Mouse (Mus musculus) midbrain, embryonic 11.5 days (tissue): ENCODE data around the gene Acer3. TPM values are rescaled to one million over a fixed set of nuclear protein-coding genes. Genes with fewer than 3 reads are reported as not detected.
A peak's percentile ranks its signal among the peaks of the same experiment; 100 is the strongest.
"Not testable (repeated sequence)": the region's sequence is repeated elsewhere in the genome, so short reads cannot be mapped to it uniquely, and the experiment has no call there.

ENCODE experiments used
- ATAC-seq: fragments of 200-750 bp; cut with Nextera tagmentation; 2 replicates; pipeline ENCODE4 v1.8.0; 2017; ENCODE audit warnings: moderate TSS enrichment, moderate library complexity; ENCODE audit not compliant: low FRiP score
- DNase-seq: peaks from one replicate; pipeline ENCODE4 v3.0.0; 2015; ENCODE audit warnings: low spot score; ENCODE audit errors: missing footprints
- H3K27ac ChIP-seq: fragments of 300-500 bp; sonication (generic); 2 replicates; pipeline ENCODE4 v1.5.1; 2014; ENCODE audit warnings: low read depth, low read length
- H3K27me3 ChIP-seq: fragments of 300-500 bp; sonication (generic); 2 replicates; pipeline ENCODE4 v1.6.1; 2014; ENCODE audit warnings: mild to moderate bottlenecking, low read length, moderate library complexity, mixed read lengths; ENCODE audit not compliant: control insufficient read depth, insufficient read depth
- H3K36me3 ChIP-seq: fragments of 300-500 bp; sonication (generic); 2 replicates; pipeline ENCODE4 v1.6.1; 2014; ENCODE audit warnings: mild to moderate bottlenecking, low read length, moderate library complexity, mixed read lengths; ENCODE audit not compliant: control insufficient read depth, insufficient read depth
- H3K4me1 ChIP-seq: fragments of 300-500 bp; sonication (generic); 2 replicates; pipeline ENCODE4 v1.6.1; 2014; ENCODE audit warnings: low read length; ENCODE audit not compliant: control insufficient read depth, insufficient read depth
- H3K4me2 ChIP-seq: fragments of 300-500 bp; sonication (generic); 2 replicates; pipeline ENCODE4 v1.6.1; 2014; ENCODE audit warnings: mild to moderate bottlenecking, moderate library complexity
- H3K4me3 ChIP-seq: fragments of 300-500 bp; sonication (generic); 2 replicates; pipeline ENCODE4 v1.5.1; 2014; ENCODE audit warnings: low read depth, low read length
- H3K9ac ChIP-seq: fragments of 300-500 bp; sonication (generic); 2 replicates; pipeline ENCODE4 v1.6.1; 2014; ENCODE audit warnings: low read length
- H3K9me3 ChIP-seq: fragments of 300-500 bp; sonication (generic); 2 replicates; pipeline ENCODE4 v1.6.1; 2016; ENCODE audit warnings: low read length; ENCODE audit not compliant: control insufficient read depth
- WGBS: fragments of 180-500 bp; shearing (Covaris S2); extraction: QIAGEN DNeasy Blood & Tissue Kit; methylation state at CpG from one replicate; pipeline ENCODE4 v1.1.7; 2014; 5-methylcytosine and 5-hydroxymethylcytosine counted together
- polyA plus RNA-seq: library from polyadenylated mRNA; unstranded; fragments of >200 nt; fragmentation: Nextera tagmentation; extraction: Ambion mirVana; gene quantifications from 2 replicates; pipeline ENCODE4 v1.2.1, GENCODE M21; 2014

The Acer3 gene
- polyA plus RNA-seq, 1 experiment from 2014 or later: 16.6 TPM

GRCm38 (mm10) chr7:98188238-98188637 lies 132.8 kb downstream of the Acer3 start:
- Histone ChIP-seq H3K4me3 (no peak overlapping the region), H3K9ac (no peak overlapping the region), H3K36me3 (no peaks in the 10 kb centered on the region), H3K4me2 (no peak overlapping the region), H3K9me3 (no peaks in the 10 kb centered on the region), H3K4me1 (peaks cover 16% of the 10 kb centered on the region), H3K27ac (no peak overlapping the region), H3K27me3 (peaks cover 22% of the 10 kb centered on the region)
- DNase-seq: peak; percentile 79
- WGBS: 90% methylated on average over 2 of the region's 2 CpGs
- ATAC-seq: no peak

DNA sequence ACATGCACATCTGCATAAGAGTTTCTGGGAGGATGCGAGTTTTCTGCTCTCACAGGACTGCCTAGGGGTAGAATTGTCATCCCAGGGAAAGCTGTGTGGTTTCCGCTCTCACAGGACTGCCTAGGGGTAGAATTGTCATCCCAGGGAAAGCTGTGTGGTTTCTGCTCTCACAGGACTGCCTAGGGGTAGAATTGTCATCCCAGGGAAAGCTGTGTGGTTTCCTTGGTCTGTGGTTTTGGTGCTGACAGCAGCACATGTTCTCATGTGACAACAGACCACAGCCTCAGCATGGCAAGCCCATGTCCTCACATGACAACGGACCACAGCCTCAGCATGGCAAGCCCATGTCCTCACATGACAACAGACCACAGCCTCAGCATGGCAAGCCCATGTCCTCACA lies 133.7 kb downstream of the Acer3 start:
- Histone ChIP-seq H3K27me3 (peaks cover 13% of the 10 kb centered on the region), H3K27ac (0 out of 2 replicates have a peak overlapping the region, but pooled peaks have one; percentile 25), H3K4me1 (peaks cover 16% of the 10 kb centered on the region)
- ATAC-seq, H3K4me3 ChIP-seq, H3K4me2 ChIP-seq, H3K9ac ChIP-seq, H3K9me3 ChIP-seq, H3K36me3 ChIP-seq, DNase-seq: not testable (repeated sequence)
- 83% methylated on average over 3 of the region's 3 CpGs for WGBS

DNA sequence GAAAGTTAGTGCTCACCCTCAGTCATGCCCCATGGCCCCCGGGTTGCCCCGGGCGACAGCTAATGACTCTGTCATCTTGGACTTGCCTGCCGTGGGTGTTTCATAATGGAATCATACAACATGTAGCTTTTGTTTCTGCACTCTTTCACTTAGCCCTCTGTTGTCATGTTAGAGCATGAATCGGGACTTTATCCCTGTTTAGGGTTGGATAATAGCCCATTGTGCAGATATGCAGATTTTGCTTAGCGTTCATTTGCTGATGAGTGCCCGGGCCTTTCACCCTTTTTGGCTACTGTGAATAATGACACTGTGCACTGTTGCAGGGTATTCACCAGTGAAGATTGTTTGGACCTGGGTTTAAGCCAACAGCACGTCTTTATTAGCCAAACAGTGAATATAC lies 134.4 kb downstream of the Acer3 start:
- H3K9me3 ChIP-seq: no peaks in the 10 kb centered on the region
- 50% methylated on average over 8 of the region's 8 CpGs for WGBS
- H3K27me3 ChIP-seq: peaks cover 6% of the 10 kb centered on the region

DNA sequence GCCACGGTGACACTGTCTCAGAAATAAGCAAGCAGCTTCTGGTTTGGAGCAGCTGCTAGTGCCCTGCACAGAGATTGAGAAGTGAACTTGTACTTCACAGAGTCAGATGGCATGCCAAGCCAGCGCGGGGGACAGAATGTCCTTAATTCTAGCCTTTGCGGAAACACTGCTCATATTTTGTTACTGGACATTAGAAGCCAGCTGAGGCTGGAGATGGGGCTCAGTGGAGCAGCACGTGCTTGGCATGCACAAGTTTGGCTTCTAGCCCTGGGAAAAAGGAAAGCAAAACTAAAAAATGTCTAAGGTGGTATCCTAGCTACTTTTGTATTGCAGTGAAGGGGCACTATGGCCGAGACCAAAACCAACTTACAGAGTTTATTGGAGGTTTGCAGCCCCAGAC lies 135.7 kb downstream of the Acer3 start:
- Histone ChIP-seq H3K4me2 (no peak overlapping the region), H3K4me3 (no peak overlapping the region), H3K9me3 (no peaks in the 10 kb centered on the region), H3K27me3 (peaks cover 3% of the 10 kb centered on the region; the same call in 1 of the 2 replicates), H3K27ac (no peak overlapping the region), H3K4me1 (peaks cover 16% of the 10 kb centered on the region), H3K36me3 (no peaks in the 10 kb centered on the region), H3K9ac (no peak overlapping the region)
- 85% methylated on average over 6 of the region's 6 CpGs for WGBS
- DNase-seq: peak; percentile 84
- no peak for ATAC-seq

More for the DNA sequence above, 134.4 kb downstream of the Acer3 start:
- Histone ChIP-seq H3K4me1 (peaks cover 16% of the 10 kb centered on the region), H3K4me3 (no peak overlapping the region), H3K36me3 (no peaks in the 10 kb centered on the region), H3K4me2 (no peak overlapping the region; the same call in 1 of the 2 replicates), H3K9ac (no peak overlapping the region), H3K27ac (peak overlapping the region; percentile 25; the same call in 1 of the 2 replicates)
- DNase-seq (peak; percentile 85), ATAC-seq (peak; percentile 86)

- H3K9ac ChIP-seq: peak overlapping the region; percentile 68; the same call in 1 of the 2 replicates
- peaks cover 4% of the 10 kb centered on the region for H3K4me1 ChIP-seq
- DNase-seq: peak; percentile 82
- H3K36me3 ChIP-seq: no peaks in the 10 kb centered on the region
- H3K4me2 ChIP-seq: peak overlapping the region; percentile 62
- H3K27me3 ChIP-seq: no peaks in the 10 kb centered on the region; the same call in 1 of the 2 replicates
- no peaks in the 10 kb centered on the region for H3K9me3 ChIP-seq
- WGBS: 87% methylated on average over 5 of the region's 5 CpGs
- no peak overlapping the region for H3K27ac ChIP-seq
- peak overlapping the region; percentile 73 for H3K4me3 ChIP-seq
- ATAC-seq: peak; percentile 31
These were observed 142.3 kb downstream of the Acer3 start for GRCm38 (mm10) chr7:98178560-98179231.

GRCm38 (mm10) chr7:98177929-98178559 lies 143.0 kb downstream of the Acer3 start, which contains the start of gene Capn5:
Gene Capn5, minus strand, starts transcription at chr7:98178274.
- Histone ChIP-seq H3K4me3 (peak within 1 kb of the TSS; percentile 73), H3K4me2 (peak within 1 kb of the TSS; percentile 62), H3K4me1 (peaks cover 4% of the 10 kb centered on the region), H3K27ac (no peak within 1 kb of the TSS), H3K27me3 (no peaks in the 10 kb centered on the region; the same call in 1 of the 2 replicates), H3K9ac (peak within 1 kb of the TSS; percentile 68), H3K36me3 (no peaks in the 10 kb centered on the region), H3K9me3 (no peaks in the 10 kb centered on the region)
- WGBS: 3% methylated on average over 36 of the region's 44 CpGs
- peak; percentile 90 for ATAC-seq
- DNase-seq: peak; percentile 97

GRCm38 (mm10) chr7:98177566-98177928 lies 143.5 kb downstream of the Acer3 start:
- DNase-seq (no peak), ATAC-seq (no peak; the same call in 1 of the 2 replicates)
- Histone ChIP-seq H3K27me3 (no peaks in the 10 kb centered on the region; the same call in 1 of the 2 replicates), H3K9me3 (no peaks in the 10 kb centered on the region), H3K9ac (peak overlapping the region; percentile 68), H3K27ac (no peak overlapping the region), H3K4me3 (peak overlapping the region; percentile 73), H3K4me1 (peaks cover 4% of the 10 kb centered on the region), H3K36me3 (no peaks in the 10 kb centered on the region), H3K4me2 (peak overlapping the region; percentile 62)
- WGBS: 10% methylated on average over 9 of the region's 9 CpGs

GRCm38 (mm10) chr7:98177071-98177485 lies 143.9 kb downstream of the Acer3 start:
- no peaks in the 10 kb centered on the region for H3K9me3 ChIP-seq
- H3K9ac ChIP-seq: no peak overlapping the region; the same call in 1 of the 2 replicates
- H3K4me2 ChIP-seq: peak overlapping the region; percentile 62
- 44% methylated on average over 2 of the region's 2 CpGs for WGBS
- H3K27me3 ChIP-seq: no peaks in the 10 kb centered on the region; the same call in 1 of the 2 replicates
- no peaks in the 10 kb centered on the region for H3K36me3 ChIP-seq
- DNase-seq (no peak), ATAC-seq (no peak)
- H3K4me3 ChIP-seq: peak overlapping the region; percentile 73
- H3K4me1 ChIP-seq: peaks cover 4% of the 10 kb centered on the region
- no peak overlapping the region for H3K27ac ChIP-seq
